Mouse (Mus musculus) lung, adult 2 months (tissue): ENCODE data around the gene Grn. TPM values are rescaled to one million over a fixed set of nuclear protein-coding genes. Genes with fewer than 3 reads are reported as not detected.
A peak's percentile ranks its signal among the peaks of the same experiment; 100 is the strongest.
"Not testable (repeated sequence)": the region's sequence is repeated elsewhere in the genome, so short reads cannot be mapped to it uniquely, and the experiment has no call there.

ENCODE experiments used
- DNase-seq: peaks from one replicate; pipeline ENCODE4 v3.0.0; 2022
- H3K4me1 ChIP-seq: fragments of 200-500 bp; 2 replicates; pipeline ENCODE4 v1.6.1; 2011; ENCODE audit warnings: low read length; ENCODE audit not compliant: control insufficient read depth, insufficient read depth
- H3K4me3 ChIP-seq: fragments of 200-500 bp; replicated peaks from 2 replicates; pipeline ENCODE3; 2011; ENCODE audit warnings: low read depth, mild to moderate bottlenecking, control low read depth, low read length; ENCODE audit errors: extremely low read depth
- CTCF ChIP-seq: fragments of 200-500 bp; IDR thresholded peaks from 2 replicates; pipeline ENCODE4 v1.5.1; 2011; ENCODE audit warnings: mild to moderate bottlenecking, low read length, control low read depth; ENCODE audit not compliant: insufficient read depth
- POLR2A ChIP-seq: fragments of 200-500 bp; IDR thresholded peaks from 2 replicates; pipeline ENCODE4 v1.6.1; 2011; ENCODE audit warnings: low read depth, mild to moderate bottlenecking, control low read depth, low read length, borderline replicate concordance; ENCODE audit errors: extremely low read depth
- WGBS: fragments of 180-500 bp; shearing (Covaris S2); methylation state at CpG from one replicate; pipeline ENCODE4 v1.1.7; 2018; 5-methylcytosine and 5-hydroxymethylcytosine counted together
- polyA plus RNA-seq: library from polyadenylated mRNA; depleted of rRNA; stranded (reverse); fragments of >200 nt; gene quantifications from 2 replicates; pipeline ENCODE4 v1.2.3, GENCODE M21; 2012

Grn gene
- polyA plus RNA-seq, 1 experiment: 257 TPM

GRCm38 (mm10) chr11:102407834-102408215, 22.3 kb upstream of the Grn start, which contains the start of gene Slc25a39:
Slc25a39 (minus strand) TSS chr11:102407946.
- H3K4me3 ChIP-seq: peak within 1 kb of the TSS; percentile 84
- no peaks in the 10 kb centered on the region for H3K4me1 ChIP-seq
- TF ChIP-seq CTCF: no peak
- TF ChIP-seq POLR2A: no peak
- WGBS: under 1% methylated on average over 19 of the region's 19 CpGs
- no peak for DNase-seq

DNA sequence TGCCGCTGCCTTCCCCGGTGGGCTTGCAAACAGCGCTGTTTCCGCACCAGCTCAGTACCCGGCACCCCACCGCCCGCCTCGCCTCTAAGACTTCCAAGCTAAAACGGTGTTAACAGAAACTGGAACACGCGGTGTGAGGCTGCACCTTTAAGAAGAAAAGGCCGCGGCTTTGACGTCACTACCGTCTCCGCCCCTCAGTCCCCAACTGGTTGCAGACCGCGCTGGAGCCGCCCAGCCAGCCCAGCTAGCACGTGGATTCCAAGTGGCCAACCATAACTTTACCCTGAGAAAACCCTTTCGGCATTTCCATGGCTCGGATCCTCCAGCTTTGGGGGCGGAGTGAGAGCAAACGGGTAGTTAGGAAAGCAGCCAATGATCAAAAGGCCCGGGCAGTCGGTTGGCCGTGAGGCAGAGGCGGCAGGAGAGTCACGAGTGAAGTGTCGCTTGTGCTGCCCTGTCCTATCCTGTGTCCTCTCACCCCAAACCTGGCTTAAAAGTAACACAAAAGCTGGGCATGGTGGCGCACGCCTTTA, 21.7 kb upstream of the Grn start:
- TF ChIP-seq POLR2A (peak; percentile 51; the same call in 1 of the 2 replicates), CTCF (no peak)
- peak; percentile 95 for DNase-seq
- Histone ChIP-seq H3K4me1 (no peaks in the 10 kb centered on the region), H3K4me3 (peak overlapping the region; percentile 65)
- WGBS: under 1% methylated on average over 32 of the region's 32 CpGs

- TF ChIP-seq CTCF: no peak
- TF ChIP-seq POLR2A: no peak
- Histone ChIP-seq H3K4me1 (no peaks in the 10 kb centered on the region), H3K4me3 (peak overlapping the region; percentile 25)
- WGBS: 37% methylated on average over 15 of the region's 15 CpGs
- no peak for DNase-seq
Measured at GRCm38 (mm10) chr11:102408888-102409794, 21.0 kb upstream of the Grn start.

DNA sequence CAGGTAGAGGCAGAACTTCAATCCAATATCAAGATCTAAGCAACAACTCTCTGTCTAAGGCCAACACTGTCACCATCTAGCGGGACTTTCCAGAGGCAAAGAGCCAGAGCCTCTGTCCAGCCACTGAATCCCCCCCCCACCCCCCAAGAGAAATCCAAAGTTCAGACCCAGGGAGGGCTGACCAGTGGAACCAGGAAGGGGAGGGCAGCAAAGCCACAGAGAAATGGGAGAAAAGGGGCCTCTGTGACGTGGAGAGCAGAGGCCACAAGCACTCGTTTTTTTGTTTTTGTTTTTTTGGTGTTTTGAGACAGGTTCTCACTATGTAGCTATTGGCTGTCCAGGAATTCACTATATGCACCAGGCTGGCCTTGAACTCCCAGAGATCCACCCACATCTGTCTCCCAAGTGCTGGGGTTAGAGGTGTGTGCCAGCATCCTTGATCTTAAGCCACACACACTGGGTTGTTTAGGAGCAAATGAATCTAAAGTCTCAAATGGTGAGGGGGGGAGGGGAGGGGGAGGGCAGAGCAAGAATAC, 20.3 kb upstream of the Grn start:
- H3K4me1 ChIP-seq: no peaks in the 10 kb centered on the region
- H3K4me3 ChIP-seq: no peak overlapping the region
- no peak for TF ChIP-seq POLR2A
- TF ChIP-seq CTCF: no peak
- no peak for DNase-seq
- 79% methylated on average over 3 of the region's 3 CpGs for WGBS

DNA sequence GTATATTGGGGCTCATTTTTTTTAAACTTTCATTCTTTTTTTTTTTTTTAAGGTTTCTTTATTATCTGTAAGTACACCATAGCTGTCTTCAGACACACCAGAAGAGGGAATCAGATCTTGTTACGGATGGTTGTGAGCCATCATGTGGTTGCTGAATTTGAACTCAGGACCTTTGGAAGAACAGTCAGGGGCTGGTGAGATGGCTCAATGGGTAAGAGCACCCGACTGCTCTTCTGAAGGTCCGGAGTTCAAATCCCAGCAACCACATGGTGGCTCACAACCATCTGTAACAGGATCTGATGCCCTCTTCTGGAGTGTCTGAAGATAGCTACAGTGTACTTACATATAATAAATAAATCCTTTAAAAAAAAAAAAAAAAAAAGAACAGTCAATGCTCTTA, 19.8 kb upstream of the Grn start:
- WGBS: 88% methylated on average over 3 of the region's 3 CpGs
- not testable (repeated sequence) for H3K4me1 ChIP-seq, H3K4me3 ChIP-seq, DNase-seq

- no peak for TF ChIP-seq POLR2A
- TF ChIP-seq CTCF: no peak
- DNase-seq: no peak
- 43% methylated on average over 3 of the region's 3 CpGs for WGBS
Measured at GRCm38 (mm10) chr11:102411061-102411460, 19.1 kb upstream of the Grn start.

GRCm38 (mm10) chr11:102411704-102412103, 18.4 kb upstream of the Grn start:
- H3K4me1 ChIP-seq: no peaks in the 10 kb centered on the region
- 4% methylated on average over 11 of the region's 11 CpGs for WGBS
- TF ChIP-seq CTCF: peak; percentile 93
- TF ChIP-seq POLR2A: no peak
- no peak overlapping the region for H3K4me3 ChIP-seq
- DNase-seq: peak; percentile 87

More at GRCm38 (mm10) chr11:102411061-102411460, 19.1 kb upstream of the Grn start:
- Histone ChIP-seq H3K4me1 (no peaks in the 10 kb centered on the region), H3K4me3 (no peak overlapping the region)

DNA sequence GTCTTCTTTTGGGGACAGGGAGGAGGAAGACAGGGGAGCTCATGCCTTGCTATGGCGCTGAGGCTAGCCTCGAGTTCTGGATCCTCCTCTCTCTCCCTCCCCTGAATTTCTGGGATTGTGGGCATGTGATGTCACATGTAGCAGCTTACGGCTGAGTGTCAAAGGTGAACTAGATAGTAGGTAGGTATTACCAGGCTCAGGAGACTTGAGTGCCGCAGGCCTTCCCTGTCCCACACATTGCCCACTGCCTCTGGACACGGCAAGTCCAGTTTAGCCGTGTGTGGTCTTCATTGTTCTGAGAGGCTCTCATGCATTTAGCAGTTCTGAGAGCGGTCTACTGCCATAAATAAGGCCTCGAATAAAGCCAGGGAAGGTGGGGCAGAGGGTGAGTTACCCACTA, 17.1 kb upstream of the Grn start:
- DNase-seq: no peak
- H3K4me1 ChIP-seq: no peaks in the 10 kb centered on the region
- TF ChIP-seq POLR2A: no peak
- no peak for TF ChIP-seq CTCF
- WGBS: 75% methylated on average over 8 of the region's 8 CpGs
- no peak overlapping the region for H3K4me3 ChIP-seq

- H3K4me1 ChIP-seq: no peaks in the 10 kb centered on the region
- no peak overlapping the region for H3K4me3 ChIP-seq
- 69% methylated on average over 10 of the region's 10 CpGs for WGBS
- no peak for DNase-seq
- no peak for TF ChIP-seq POLR2A
Measured at GRCm38 (mm10) chr11:102415034-102415802, 14.9 kb upstream of the Grn start.
